Mouse (Mus musculus) intestine, embryonic 15.5 days (tissue): Measurements from ENCODE around the gene Tecpr2. TPM values are rescaled to one million over a fixed set of nuclear protein-coding genes. Genes with fewer than 3 reads are reported as not detected.
A peak's percentile ranks its signal among the peaks of the same experiment; 100 is the strongest.
"Not testable (repeated sequence)": the region's sequence is repeated elsewhere in the genome, so short reads cannot be mapped to it uniquely, and the experiment has no call there.

ENCODE experiments used
- ATAC-seq: fragments of 200-750 bp; cut with Nextera tagmentation; 2 replicates; pipeline ENCODE4 v1.8.0; 2017; ENCODE audit warnings: moderate TSS enrichment, moderate library complexity
- H3K27ac ChIP-seq: fragments of 300-500 bp; sonication (generic); 2 replicates; pipeline ENCODE4 v1.5.1; 2015; ENCODE audit warnings: mild to moderate bottlenecking, inconsistent platforms
- H3K27me3 ChIP-seq: fragments of 300-500 bp; sonication (generic); replicated peaks from 2 replicates; pipeline ENCODE4 v1.6.1; 2015; ENCODE audit warnings: inconsistent platforms
- H3K36me3 ChIP-seq: fragments of 300-500 bp; sonication (generic); 2 replicates; pipeline ENCODE4 v1.6.1; 2015; ENCODE audit warnings: inconsistent platforms
- H3K4me1 ChIP-seq: fragments of 300-500 bp; sonication (generic); replicated peaks from 2 replicates; pipeline ENCODE4 v1.6.1; 2015; ENCODE audit warnings: inconsistent platforms
- H3K4me2 ChIP-seq: fragments of 300-500 bp; sonication (generic); replicated peaks from 2 replicates; pipeline ENCODE4 v1.6.1; 2015; ENCODE audit warnings: mild to moderate bottlenecking, inconsistent platforms
- H3K4me3 ChIP-seq: fragments of 300-500 bp; sonication (generic); replicated peaks from 2 replicates; pipeline ENCODE4 v1.5.1; 2015; ENCODE audit warnings: inconsistent platforms
- H3K9ac ChIP-seq: fragments of 300-500 bp; sonication (generic); 2 replicates; pipeline ENCODE4 v1.6.1; 2015; ENCODE audit warnings: inconsistent platforms
- H3K9me3 ChIP-seq: fragments of 300-500 bp; sonication (generic); 2 replicates; pipeline ENCODE4 v1.6.1; 2016; ENCODE audit warnings: inconsistent platforms
- WGBS: fragments of 180-500 bp; shearing (Covaris S2); methylation state at CpG from one replicate; pipeline ENCODE4 v1.1.7; 2015; 5-methylcytosine and 5-hydroxymethylcytosine counted together
- polyA plus RNA-seq: library from polyadenylated mRNA; unstranded; fragments of >200 nt; fragmentation: Nextera tagmentation; extraction: Ambion mirVana; gene quantifications from 2 replicates; pipeline ENCODE4 v1.2.1, GENCODE M21; 2015

The Tecpr2 gene
- polyA plus RNA-seq, 1 experiment from 2014 or later = 3.1 TPM

- H3K4me1 ChIP-seq = peaks cover 20% of the 10 kb centered on the region
- H3K36me3 ChIP-seq = peaks cover 3% of the 10 kb centered on the region; the same call in 1 of the 2 replicates
- H3K27ac ChIP-seq = peak overlapping the region; percentile 85
- no peak; the same call in 1 of the 2 replicates for ATAC-seq
- peak overlapping the region; percentile 92 for H3K4me3 ChIP-seq
- H3K4me2 ChIP-seq = peak overlapping the region; percentile 76
- peak overlapping the region; percentile 86 for H3K9ac ChIP-seq
- H3K27me3 ChIP-seq = no peaks in the 10 kb centered on the region
- no peaks in the 10 kb centered on the region for H3K9me3 ChIP-seq
- WGBS = 9% methylated on average over 9 of the region's 9 CpGs
Observed at GRCm38 (mm10) chr12:110850929-110851256, 38.2 kb upstream of the Tecpr2 start.

- Histone ChIP-seq H3K4me1 (peaks cover 15% of the 10 kb centered on the region), H3K9ac (peak overlapping the region; percentile 86), H3K27ac (no peak overlapping the region), H3K36me3 (peaks cover 3% of the 10 kb centered on the region; the same call in 1 of the 2 replicates), H3K9me3 (no peaks in the 10 kb centered on the region), H3K27me3 (no peaks in the 10 kb centered on the region), H3K4me2 (peak overlapping the region; percentile 76), H3K4me3 (peak overlapping the region; percentile 92; the same call in 1 of the 2 replicates)
- ATAC-seq = no peak
- WGBS = 69% methylated on average over 12 of the region's 12 CpGs
Observed at GRCm38 (mm10) chr12:110851414-110851813, 37.6 kb upstream of the Tecpr2 start.

GRCm38 (mm10) chr12:110851923-110852322 lies 37.1 kb upstream of the Tecpr2 start:
- 73% methylated on average over 1 of the region's 1 CpGs for WGBS
- ATAC-seq = no peak
- Histone ChIP-seq H3K27me3 (no peaks in the 10 kb centered on the region), H3K27ac (no peak overlapping the region), H3K4me1 (peaks cover 13% of the 10 kb centered on the region), H3K9ac (peak overlapping the region; percentile 86; the same call in 1 of the 2 replicates), H3K4me3 (no peak overlapping the region), H3K4me2 (no peak overlapping the region), H3K9me3 (no peaks in the 10 kb centered on the region), H3K36me3 (peaks cover 3% of the 10 kb centered on the region; the same call in 1 of the 2 replicates)

- 87% methylated on average over 32 of the region's 32 CpGs for WGBS
- no peak for ATAC-seq
Observed at GRCm38 (mm10) chr12:110854786-110855737, 34.0 kb upstream of the Tecpr2 start.

GRCm38 (mm10) chr12:110857196-110857595 lies 31.9 kb upstream of the Tecpr2 start:
- Histone ChIP-seq H3K4me2 (no peak overlapping the region), H3K36me3 (peaks cover 14% of the 10 kb centered on the region; the same call in 1 of the 2 replicates), H3K27me3 (no peaks in the 10 kb centered on the region), H3K9me3 (no peaks in the 10 kb centered on the region), H3K4me1 (no peaks in the 10 kb centered on the region), H3K4me3 (no peak overlapping the region), H3K9ac (no peak overlapping the region), H3K27ac (no peak overlapping the region)
- WGBS = 81% methylated on average over 7 of the region's 7 CpGs
- no peak for ATAC-seq

More at GRCm38 (mm10) chr12:110854786-110855737, 34.0 kb upstream of the Tecpr2 start:
- Histone ChIP-seq H3K4me1 (peaks cover 13% of the 10 kb centered on the region), H3K9me3 (no peaks in the 10 kb centered on the region), H3K27ac (no peak overlapping the region), H3K4me2 (no peak overlapping the region), H3K27me3 (no peaks in the 10 kb centered on the region), H3K9ac (no peak overlapping the region), H3K4me3 (no peak overlapping the region), H3K36me3 (peaks cover 3% of the 10 kb centered on the region; the same call in 1 of the 2 replicates)

GRCm38 (mm10) chr12:110858681-110859080 lies 30.4 kb upstream of the Tecpr2 start:
- not testable (repeated sequence) for ATAC-seq, H3K9me3 ChIP-seq, H3K4me3 ChIP-seq, H3K27me3 ChIP-seq, H3K4me1 ChIP-seq, H3K9ac ChIP-seq, H3K27ac ChIP-seq, H3K4me2 ChIP-seq
- H3K36me3 ChIP-seq = peaks cover 14% of the 10 kb centered on the region; the same call in 1 of the 2 replicates
- 90% methylated on average over 15 of the region's 15 CpGs for WGBS

- H3K27me3 ChIP-seq = no peaks in the 10 kb centered on the region
- no peak for ATAC-seq
- H3K4me2 ChIP-seq = no peak overlapping the region
- H3K9ac ChIP-seq = no peak overlapping the region
- peaks cover 24% of the 10 kb centered on the region for H3K36me3 ChIP-seq
- no peak overlapping the region for H3K4me3 ChIP-seq
- H3K27ac ChIP-seq = no peak overlapping the region
- H3K4me1 ChIP-seq = no peaks in the 10 kb centered on the region
- no peaks in the 10 kb centered on the region for H3K9me3 ChIP-seq
Observed at GRCm38 (mm10) chr12:110860293-110860692, 28.8 kb upstream of the Tecpr2 start.

- peaks cover 21% of the 10 kb centered on the region; the same call in 1 of the 2 replicates for H3K36me3 ChIP-seq
- H3K4me3 ChIP-seq = no peak overlapping the region
- H3K4me1 ChIP-seq = no peaks in the 10 kb centered on the region
- 48% methylated on average over 7 of the region's 7 CpGs for WGBS
- no peaks in the 10 kb centered on the region for H3K9me3 ChIP-seq
- no peak overlapping the region for H3K27ac ChIP-seq
- ATAC-seq = no peak
- H3K4me2 ChIP-seq = no peak overlapping the region
- no peaks in the 10 kb centered on the region for H3K27me3 ChIP-seq
- H3K9ac ChIP-seq = no peak overlapping the region
Observed at GRCm38 (mm10) chr12:110861256-110861655, 27.8 kb upstream of the Tecpr2 start.

- no peak for ATAC-seq
- Histone ChIP-seq H3K4me2 (no peak overlapping the region), H3K4me1 (no peaks in the 10 kb centered on the region), H3K4me3 (no peak overlapping the region), H3K9me3 (no peaks in the 10 kb centered on the region), H3K27ac (no peak overlapping the region), H3K9ac (no peak overlapping the region), H3K27me3 (no peaks in the 10 kb centered on the region), H3K36me3 (peaks cover 33% of the 10 kb centered on the region)
- 93% methylated on average over 6 of the region's 6 CpGs for WGBS
Observed at GRCm38 (mm10) chr12:110864008-110864407, 25.1 kb upstream of the Tecpr2 start.

- Histone ChIP-seq H3K4me2 (no peak overlapping the region), H3K9ac (no peak overlapping the region), H3K27ac (no peak overlapping the region), H3K36me3 (peaks cover 33% of the 10 kb centered on the region), H3K9me3 (no peaks in the 10 kb centered on the region), H3K4me1 (no peaks in the 10 kb centered on the region), H3K27me3 (no peaks in the 10 kb centered on the region), H3K4me3 (no peak overlapping the region)
- 77% methylated on average over 6 of the region's 6 CpGs for WGBS
- ATAC-seq = no peak
Observed at GRCm38 (mm10) chr12:110865571-110865970, 23.5 kb upstream of the Tecpr2 start.

GRCm38 (mm10) chr12:110865989-110866388 lies 23.1 kb upstream of the Tecpr2 start:
- Histone ChIP-seq H3K27ac (no peak overlapping the region), H3K9me3 (no peaks in the 10 kb centered on the region), H3K36me3 (peaks cover 30% of the 10 kb centered on the region), H3K4me2 (no peak overlapping the region), H3K27me3 (no peaks in the 10 kb centered on the region), H3K4me3 (no peak overlapping the region), H3K9ac (no peak overlapping the region), H3K4me1 (no peaks in the 10 kb centered on the region)
- WGBS = 91% methylated on average over 10 of the region's 10 CpGs
- ATAC-seq = no peak

GRCm38 (mm10) chr12:110870107-110870506 lies 19.0 kb upstream of the Tecpr2 start:
- peaks cover 15% of the 10 kb centered on the region for H3K36me3 ChIP-seq

More at GRCm38 (mm10) chr12:110870107-110870506, 19.0 kb upstream of the Tecpr2 start:
- Histone ChIP-seq H3K27me3 (no peaks in the 10 kb centered on the region), H3K9ac (no peak overlapping the region), H3K4me2 (no peak overlapping the region), H3K4me1 (no peaks in the 10 kb centered on the region), H3K4me3 (no peak overlapping the region), H3K9me3 (no peaks in the 10 kb centered on the region), H3K27ac (no peak overlapping the region)
- peak; percentile 4; the same call in 1 of the 2 replicates for ATAC-seq
- WGBS = 76% methylated on average over 4 of the region's 4 CpGs
